Mouse (Mus musculus) megakaryocyte, embryonic 14.5 days (primary cell): ENCODE data around the gene Ccnyl1.

Experiments
- FLI1 ChIP-seq: IDR thresholded peaks from 2 replicates; pipeline ENCODE4 v1.6.1; 2012; ENCODE audit warnings: low read length, inconsistent platforms, mixed read lengths
- GATA1 ChIP-seq: IDR thresholded peaks from 3 replicates; pipeline ENCODE4 v1.6.1; 2012; ENCODE audit warnings: mixed read lengths, low read length, inconsistent platforms, borderline replicate concordance

DNA sequence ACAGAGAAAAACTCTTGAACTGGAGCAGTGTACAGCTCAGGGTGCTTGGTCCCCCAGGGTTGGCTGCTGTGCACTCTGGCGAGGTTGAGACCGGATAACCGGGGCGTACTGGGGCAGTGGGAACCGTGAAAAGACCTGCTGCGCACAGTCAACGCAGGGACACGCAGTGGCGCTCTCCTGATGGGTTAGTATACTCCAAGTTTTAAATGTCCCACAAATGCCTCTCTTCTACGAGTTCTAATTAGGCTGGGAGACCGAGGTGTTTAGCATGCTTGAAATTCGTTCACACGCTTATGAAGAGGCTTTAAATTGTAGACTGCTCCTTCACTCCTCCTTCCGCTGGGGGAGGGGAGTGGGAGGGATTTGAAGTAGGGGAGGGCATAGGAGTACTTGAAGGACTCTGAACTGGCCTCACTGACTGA is 48.4 kb downstream of the Ccnyl1 start:
- TF ChIP-seq GATA1, result no peak
- TF ChIP-seq FLI1, result no peak
